Mouse (Mus musculus) neural tube, embryonic 11.5 days (tissue): ENCODE results near the gene Ptk7. TPM values are rescaled to one million over a fixed set of nuclear protein-coding genes. Genes with fewer than 3 reads are reported as not detected.
A peak's percentile ranks its signal among the peaks of the same experiment; 100 is the strongest.

Experiments used
- ATAC-seq: fragments of 200-750 bp; cut with Nextera tagmentation; 2 replicates; pipeline ENCODE4 v1.8.0; 2017; ENCODE audit warnings: moderate number of reproducible peaks, mild to moderate bottlenecking, moderate TSS enrichment, moderate library complexity; ENCODE audit not compliant: insufficient read depth, low FRiP score, low TSS enrichment
- DNase-seq: peaks from one replicate; pipeline ENCODE4 v3.0.0-alpha.2; 2015; ENCODE audit warnings: low spot score
- H3K27ac ChIP-seq: fragments of 300-500 bp; sonication (generic); 2 replicates; pipeline ENCODE4 v1.5.1; 2014; ENCODE audit warnings: low read depth, mild to moderate bottlenecking, low read length
- H3K27me3 ChIP-seq: fragments of 300-500 bp; sonication (generic); 2 replicates; pipeline ENCODE4 v1.6.1; 2014; ENCODE audit warnings: mild to moderate bottlenecking, low read length, mixed read lengths; ENCODE audit not compliant: control insufficient read depth, insufficient read depth
- H3K36me3 ChIP-seq: fragments of 300-500 bp; sonication (generic); 2 replicates; pipeline ENCODE4 v1.6.1; 2014; ENCODE audit warnings: mild to moderate bottlenecking, low read length, moderate library complexity, mixed read lengths; ENCODE audit not compliant: control insufficient read depth, insufficient read depth
- H3K4me1 ChIP-seq: fragments of 300-500 bp; sonication (generic); 2 replicates; pipeline ENCODE4 v1.6.1; 2014; ENCODE audit warnings: low read length, mixed read lengths; ENCODE audit not compliant: control insufficient read depth, insufficient read depth
- H3K4me2 ChIP-seq: fragments of 300-500 bp; sonication (generic); 2 replicates; pipeline ENCODE4 v1.6.1; 2014; ENCODE audit warnings: low read depth, mild to moderate bottlenecking, moderate library complexity
- H3K4me3 ChIP-seq: fragments of 300-500 bp; sonication (generic); 2 replicates; pipeline ENCODE4 v1.5.1; 2014; ENCODE audit warnings: low read depth, low read length
- H3K9ac ChIP-seq: fragments of 300-500 bp; sonication (generic); 2 replicates; pipeline ENCODE4 v1.6.1; 2014; ENCODE audit warnings: mild to moderate bottlenecking, low read length
- H3K9me3 ChIP-seq: fragments of 300-500 bp; sonication (generic); 2 replicates; pipeline ENCODE4 v1.6.1; 2016; ENCODE audit warnings: low read length; ENCODE audit not compliant: control insufficient read depth
- WGBS: fragments of 180-500 bp; shearing (Covaris S2); extraction: QIAGEN DNeasy Blood & Tissue Kit; methylation state at CpG from one replicate; pipeline ENCODE4 v1.1.7; 2014; 5-methylcytosine and 5-hydroxymethylcytosine counted together
- microRNA-seq: library from miRNA; unstranded; fragments of <30 nt; microRNA quantifications from one replicate; pipeline ENCODE4, GENCODE M21; 2016
- polyA plus RNA-seq: library from polyadenylated mRNA; unstranded; fragments of >200 nt; fragmentation: Nextera tagmentation; extraction: Ambion mirVana; gene quantifications from 2 replicates; pipeline ENCODE4 v1.2.1, GENCODE M21; 2014

Gene Ptk7
- polyA plus RNA-seq, 1 experiment from 2014 or later = 32.9 TPM

DNA sequence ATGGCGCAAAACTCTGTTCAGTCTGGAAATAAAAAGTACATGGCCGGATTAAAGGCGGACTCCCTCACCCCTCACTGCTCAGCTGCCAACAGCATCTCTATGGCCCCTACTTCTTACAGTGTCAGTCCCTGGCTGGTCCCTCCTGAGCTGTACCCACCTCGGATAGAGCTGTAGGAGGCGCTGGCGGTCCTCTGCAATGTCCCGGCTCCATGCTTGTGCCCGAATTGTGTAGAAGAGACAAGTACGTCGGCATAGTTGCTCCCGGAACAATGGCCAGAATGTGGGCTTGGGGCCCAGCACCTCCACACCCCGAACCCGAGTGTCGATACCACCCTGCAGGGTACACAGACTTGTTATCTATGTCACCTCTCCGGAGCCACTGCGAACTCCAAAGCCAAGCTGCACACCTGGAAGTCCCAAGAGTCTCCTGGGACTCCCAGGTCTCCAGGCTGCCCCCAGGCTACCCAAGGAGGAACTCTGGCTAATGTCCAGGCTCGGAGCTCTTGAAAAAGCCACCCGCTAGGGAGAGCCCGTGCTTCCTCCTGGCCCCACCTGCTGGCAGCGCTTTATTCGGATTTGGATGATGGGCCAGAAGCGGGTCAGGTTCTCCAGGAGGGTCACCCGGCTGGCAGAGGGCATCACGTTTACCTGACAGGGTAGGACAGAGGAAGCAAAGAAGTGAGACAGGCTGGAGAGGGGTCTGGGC, 107.2 kb downstream of the Ptk7 start:
- WGBS = 41% methylated on average over 24 of the region's 24 CpGs
- no peaks in the 10 kb centered on the region for H3K9me3 ChIP-seq
- peaks cover 7% of the 10 kb centered on the region; the same call in 1 of the 2 replicates for H3K27me3 ChIP-seq

DNA sequence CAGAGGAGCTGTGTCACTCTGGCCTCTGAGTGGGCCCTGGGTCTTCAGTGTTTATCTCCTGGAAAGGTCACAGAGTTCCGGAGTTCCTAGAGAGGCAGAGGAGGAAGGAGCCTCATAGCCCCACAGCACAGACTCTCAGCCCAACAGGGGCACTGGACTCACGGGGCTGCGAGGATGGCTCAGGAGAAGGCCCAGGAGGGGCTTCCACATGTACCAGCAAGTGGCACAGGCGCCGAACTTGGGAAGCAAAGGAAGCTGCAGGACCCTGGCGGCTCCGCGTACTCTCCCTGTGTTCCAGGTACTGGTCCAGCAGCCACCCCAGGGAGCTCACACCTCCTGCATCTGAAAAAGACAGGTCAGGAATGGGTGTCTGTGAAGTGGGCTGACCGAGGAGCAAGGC, 108.1 kb downstream of the Ptk7 start:
- ATAC-seq = no peak
- H3K4me3 ChIP-seq = no peak overlapping the region
- no peaks in the 10 kb centered on the region for H3K36me3 ChIP-seq
- H3K27me3 ChIP-seq = peaks cover 7% of the 10 kb centered on the region; the same call in 1 of the 2 replicates
- H3K4me1 ChIP-seq = no peaks in the 10 kb centered on the region
- DNase-seq = no peak
- H3K9ac ChIP-seq = no peak overlapping the region
- 74% methylated on average over 9 of the region's 9 CpGs for WGBS
- H3K27ac ChIP-seq = no peak overlapping the region
- no peak overlapping the region for H3K4me2 ChIP-seq
- H3K9me3 ChIP-seq = no peaks in the 10 kb centered on the region

More for the DNA sequence above, 107.2 kb downstream of the Ptk7 start:
- H3K4me2 ChIP-seq = no peak overlapping the region
- no peak overlapping the region for H3K4me3 ChIP-seq
- no peak for ATAC-seq
- DNase-seq = peak; percentile 17
- no peak overlapping the region for H3K9ac ChIP-seq
- H3K27ac ChIP-seq = no peak overlapping the region
- H3K36me3 ChIP-seq = no peaks in the 10 kb centered on the region
- no peaks in the 10 kb centered on the region for H3K4me1 ChIP-seq

DNA sequence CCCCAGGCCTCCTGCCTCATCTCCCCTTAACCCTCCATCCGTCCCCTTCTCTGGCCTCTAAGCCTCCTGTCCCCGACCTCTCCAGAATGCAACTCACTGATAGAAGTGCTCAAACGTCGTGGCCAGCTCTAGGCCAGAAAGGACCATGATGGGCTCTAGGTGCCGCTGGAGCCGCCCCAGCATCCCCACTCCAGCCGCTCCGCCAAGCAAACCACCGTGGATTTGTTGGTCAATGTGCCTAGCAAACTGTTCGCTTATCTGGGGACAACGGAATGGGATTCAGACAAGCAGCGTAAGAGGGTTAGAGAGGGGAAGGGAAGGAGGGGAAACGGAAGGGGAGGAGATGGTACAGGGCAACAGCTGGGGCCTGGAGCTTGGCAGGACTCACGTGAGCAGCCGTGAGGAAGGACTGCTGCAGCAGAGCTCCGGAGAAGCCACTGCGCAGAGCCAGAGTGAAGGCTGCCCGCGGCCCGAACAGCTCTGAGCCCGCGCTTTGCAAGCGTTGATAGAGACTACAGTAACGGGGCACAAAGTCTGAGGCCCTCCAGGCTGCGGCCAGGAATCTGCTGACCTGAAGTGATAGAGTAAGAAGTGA, 108.8 kb downstream of the Ptk7 start:
- Histone ChIP-seq H3K9ac (no peak overlapping the region; the same call in 1 of the 2 replicates), H3K4me2 (no peak overlapping the region), H3K27ac (no peak overlapping the region), H3K4me3 (no peak overlapping the region), H3K9me3 (no peaks in the 10 kb centered on the region), H3K36me3 (no peaks in the 10 kb centered on the region), H3K27me3 (peaks cover 7% of the 10 kb centered on the region; the same call in 1 of the 2 replicates), H3K4me1 (no peaks in the 10 kb centered on the region)
- ATAC-seq (no peak), DNase-seq (no peak)
- 52% methylated on average over 25 of the region's 25 CpGs for WGBS

DNA sequence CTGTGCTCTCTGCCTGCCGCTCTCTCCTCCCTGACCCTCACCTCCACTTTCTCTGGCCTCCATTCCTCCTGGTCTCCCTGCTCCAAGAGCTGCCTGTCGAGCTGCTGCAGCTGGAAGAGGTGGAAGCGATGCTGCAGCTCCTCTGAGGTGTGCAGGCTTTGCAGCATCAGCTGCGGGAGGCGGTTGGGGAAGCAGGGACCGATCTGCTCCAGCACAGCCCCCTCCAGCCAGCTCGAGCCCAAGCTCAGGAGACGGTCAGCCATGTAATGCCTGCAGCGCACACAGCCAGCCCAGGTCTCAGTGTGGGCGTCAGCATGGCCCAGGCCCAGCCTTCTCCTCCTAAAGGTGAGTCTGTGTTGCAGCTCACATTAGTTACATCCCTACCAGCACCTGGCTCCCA, 109.3 kb downstream of the Ptk7 start:
- 58% methylated on average over 10 of the region's 10 CpGs for WGBS
- Histone ChIP-seq H3K4me3 (no peak overlapping the region), H3K27ac (no peak overlapping the region), H3K4me1 (no peaks in the 10 kb centered on the region), H3K36me3 (no peaks in the 10 kb centered on the region), H3K9me3 (no peaks in the 10 kb centered on the region), H3K27me3 (peaks cover 7% of the 10 kb centered on the region; the same call in 1 of the 2 replicates), H3K9ac (no peak overlapping the region), H3K4me2 (no peak overlapping the region)
- DNase-seq = no peak
- ATAC-seq = no peak

Small RNA genes lying within 50 kb of the gene (microRNA-seq; reads per million reads assigned to microRNA genes)
- gene Mir6976 = not detected

Other genes starting within 250 kb of the Ptk7 start
- gene Zfp318, start 245.8 kb downstream of the Ptk7 start, polyA plus RNA-seq = 15.0 and 15.8 TPM in 2 replicates
- gene Crip3, start 200.6 kb downstream of the Ptk7 start, polyA plus RNA-seq = 0.24 and 0.74 TPM in 2 replicates
- not detected in 2 replicates for gene Slc22a7, start 191.0 kb downstream of the Ptk7 start, polyA plus RNA-seq
- 2.6 and 3.1 TPM in 2 replicates for gene Ttbk1, start 141.8 kb downstream of the Ptk7 start, polyA plus RNA-seq
- gene Dnph1, start 132.8 kb downstream of the Ptk7 start, polyA plus RNA-seq = 55.3 and 64.9 TPM in 2 replicates
- gene Cul9, start 83.1 kb downstream of the Ptk7 start, polyA plus RNA-seq = 4.4 and 5.4 TPM in 2 replicates
- 5.9 and 7.7 TPM in 2 replicates for gene Srf, start 73.3 kb downstream of the Ptk7 start, polyA plus RNA-seq
- 36.4 and 38.4 TPM in 2 replicates for gene Klc4, start 16.5 kb upstream of the Ptk7 start, polyA plus RNA-seq
- 104 and 113 TPM in 2 replicates for gene Mrpl2, start 16.7 kb upstream of the Ptk7 start, polyA plus RNA-seq
- gene Cul7, start 20.8 kb upstream of the Ptk7 start, polyA plus RNA-seq = 31.7 and 37.0 TPM in 2 replicates
- 49.8 and 53.5 TPM in 2 replicates for gene Rrp36, start 44.8 kb upstream of the Ptk7 start, polyA plus RNA-seq
- 179 and 180 TPM in 2 replicates for gene Mea1, start 49.3 kb upstream of the Ptk7 start, polyA plus RNA-seq
- 130 TPM in 2 replicates for gene Klhdc3, start 51.4 kb upstream of the Ptk7 start, polyA plus RNA-seq
- 119 and 124 TPM in 2 replicates for gene Ppp2r5d, start 75.6 kb upstream of the Ptk7 start, polyA plus RNA-seq
- 18.5 and 21.5 TPM in 2 replicates for gene Pex6, start 82.0 kb upstream of the Ptk7 start, polyA plus RNA-seq
- gene Gnmt, start 99.7 kb upstream of the Ptk7 start, polyA plus RNA-seq = 0.37 TPM in 1 of 2 replicates, not detected in the other
- 53.1 and 54.9 TPM in 2 replicates for gene Cnpy3, start 122.7 kb upstream of the Ptk7 start, polyA plus RNA-seq
- 0.38 and 0.95 TPM in 2 replicates for gene Ptcra, start 134.2 kb upstream of the Ptk7 start, polyA plus RNA-seq
- 45.7 and 47.8 TPM in 2 replicates for gene 2310039H08Rik, start 143.1 kb upstream of the Ptk7 start, polyA plus RNA-seq
- gene Rpl7l1, start 153.2 kb upstream of the Ptk7 start, polyA plus RNA-seq = 147 and 150 TPM in 2 replicates
- gene Bicral, start 229.0 kb upstream of the Ptk7 start, polyA plus RNA-seq = 6.7 and 8.4 TPM in 2 replicates